Mouse (Mus musculus): ENCODE measurements around the gene Fam71f2. TPM values are rescaled to one million over a fixed set of nuclear protein-coding genes. Genes with fewer than 3 reads are reported as not detected.

The Fam71f2 gene
- total and polyA plus RNA-seq, 3 experiments = 0.84 TPM; not detected in 2

GRCm38 (mm10) chr6:29261831-29262230 lies 17.6 kb upstream of the Fam71f2 start:
- Histone ChIP-seq H3K4me1 (ENCODE audit: control insufficient read depth in 1 of 2, insufficient read depth in 2 of 2, low read length in 2 of 2) (no peaks in the 10 kb centered on the region), H3K9me3 (replicated peaks; ENCODE audit: insufficient read depth, low read length) (no peaks in the 10 kb centered on the region), H3K4me3 (ENCODE audit: control insufficient read depth in 1 of 2, insufficient read depth in 1 of 2, low read depth in 2 of 2, low read length in 2 of 2) (no peak overlapping the region), H3K27me3 (ENCODE audit: control insufficient read depth in 1 of 2, insufficient read depth in 2 of 2, low read length in 2 of 2) (peaks cover 39 to 58% of the 10 kb centered on the region in 2 experiments), H3K9ac (ENCODE audit: control insufficient read depth, low read depth, low read length, poor library complexity, severe bottlenecking) (no peak overlapping the region), H3K79me2 (ENCODE audit: control insufficient read depth, insufficient read depth, low read length, poor library complexity) (no peaks in the 10 kb centered on the region), H3K36me3 (ENCODE audit: control insufficient read depth in 1 of 2, insufficient read depth in 2 of 2, low read length in 2 of 2) (no peaks in the 10 kb centered on the region), H3K27ac (ENCODE audit: control insufficient read depth, low read depth, low read length) (no peak overlapping the region)
- TF ChIP-seq GABPA (IDR thresholded peaks at IDR 0.05; ENCODE audit: low read depth, low read length) (no peak), RCOR1 (IDR thresholded peaks at IDR 0.05; ENCODE audit: low read depth, low read length) (no peak), SMC3 (IDR thresholded peaks at IDR 0.05; ENCODE audit: low read depth, low read length) (no peak), MAZ (IDR thresholded peaks at IDR 0.05; ENCODE audit: low read depth, low read length) (no peak), RAD21 (IDR thresholded peaks at IDR 0.05; ENCODE audit: low read depth, low read length) (no peak), ZNF384 (IDR thresholded peaks at IDR 0.05; ENCODE audit: low read depth, low read length) (no peak), TBP (IDR thresholded peaks at IDR 0.05; ENCODE audit: low read depth, low read length) (no peak), HCFC1 (IDR thresholded peaks at IDR 0.05; ENCODE audit: low read depth, low read length) (no peak), MAX (IDR thresholded peaks at IDR 0.05; ENCODE audit: low read length) (no peak), NELFE (IDR thresholded peaks at IDR 0.05; ENCODE audit: low read depth, low read length) (no peak), USF1 (IDR thresholded peaks at IDR 0.05; ENCODE audit: low read depth, low read length) (no peak), MYC (IDR thresholded peaks at IDR 0.05; ENCODE audit: low read depth, low read length) (no peak), CTCF (IDR thresholded peaks at IDR 0.05 in 2 of 3, conservative IDR thresholded peaks at IDR 0.05 in 1 of 3; ENCODE audit: control insufficient read depth in 1 of 3, insufficient read depth in 1 of 3, low read depth in 2 of 3, low read length in 3 of 3, poor library complexity in 1 of 3, severe bottlenecking in 1 of 3) (no peak), POLR2AphosphoS5 (IDR thresholded peaks at IDR 0.05; ENCODE audit: borderline replicate concordance, low read depth, low read length) (no peak), POLR2AphosphoS2 (IDR thresholded peaks at IDR 0.05; ENCODE audit: low read length) (no peak), ELF1 (IDR thresholded peaks at IDR 0.05; ENCODE audit: low read depth, low read length) (no peak), MXI1 (IDR thresholded peaks at IDR 0.05; ENCODE audit: low read depth, low read length) (no peak), MEF2A (IDR thresholded peaks at IDR 0.05; ENCODE audit: extremely low read depth, insufficient replicate concordance, low read depth, low read length, poor library complexity, severe bottlenecking) (no peak)
- DNase-seq (ENCODE audit: low read depth, low spot score) = no peak

- TF ChIP-seq CHD2 (IDR thresholded peaks at IDR 0.05; ENCODE audit: low read length) (no peak), SMC3 (IDR thresholded peaks at IDR 0.05; ENCODE audit: low read depth, low read length) (no peak), CTCF (IDR thresholded peaks at IDR 0.05 in 2 of 3, conservative IDR thresholded peaks at IDR 0.05 in 1 of 3; ENCODE audit: control insufficient read depth in 1 of 3, insufficient read depth in 1 of 3, low read depth in 2 of 3, low read length in 3 of 3, poor library complexity in 1 of 3, severe bottlenecking in 1 of 3) (no peak), USF1 (IDR thresholded peaks at IDR 0.05; ENCODE audit: low read depth, low read length) (no peak), JUND (IDR thresholded peaks at IDR 0.05; ENCODE audit: low read depth, low read length) (no peak), ETS1 (IDR thresholded peaks at IDR 0.05; ENCODE audit: low read depth, low read length) (no peak)
- Histone ChIP-seq H3K9me3 (replicated peaks; ENCODE audit: insufficient read depth, low read length) (no peaks in the 10 kb centered on the region), H3K36me3 (ENCODE audit: control insufficient read depth in 1 of 2, insufficient read depth in 2 of 2, low read length in 2 of 2) (no peaks in the 10 kb centered on the region), H3K4me1 (ENCODE audit: control insufficient read depth in 1 of 2, insufficient read depth in 2 of 2, low read length in 2 of 2) (no peaks in the 10 kb centered on the region), H3K9ac (ENCODE audit: control insufficient read depth, low read depth, low read length, poor library complexity, severe bottlenecking) (no peak overlapping the region), H3K79me2 (ENCODE audit: control insufficient read depth, insufficient read depth, low read length, poor library complexity) (no peaks in the 10 kb centered on the region), H3K27me3 (ENCODE audit: control insufficient read depth in 1 of 2, insufficient read depth in 2 of 2, low read length in 2 of 2) (peaks cover 38 to 56% of the 10 kb centered on the region in 2 experiments), H3K4me3 (ENCODE audit: control insufficient read depth in 1 of 2, insufficient read depth in 1 of 2, low read depth in 2 of 2, low read length in 2 of 2) (no peak overlapping the region), H3K27ac (ENCODE audit: control insufficient read depth, low read depth, low read length) (no peak overlapping the region)
- DNase-seq (ENCODE audit: low read depth, low spot score) = no peak
Observed at GRCm38 (mm10) chr6:29263650-29264455, 15.5 kb upstream of the Fam71f2 start.
